Mouse (Mus musculus) cortical plate, adult 2 months (tissue): ENCODE measurements around the gene Izumo4.

Source experiments
- CTCF ChIP-seq: fragments of 200-500 bp; IDR thresholded peaks from 2 replicates; pipeline ENCODE4 v1.5.1; 2011; ENCODE audit warnings: mild to moderate bottlenecking, control low read depth, low read length; ENCODE audit not compliant: insufficient read depth; ENCODE audit errors: extremely low read depth
- POLR2A ChIP-seq: fragments of 200-500 bp; IDR thresholded peaks from 2 replicates; pipeline ENCODE4 v1.6.1; 2011; ENCODE audit warnings: mild to moderate bottlenecking, low read length, control low read depth; ENCODE audit not compliant: insufficient read depth; ENCODE audit errors: extremely low read depth

DNA sequence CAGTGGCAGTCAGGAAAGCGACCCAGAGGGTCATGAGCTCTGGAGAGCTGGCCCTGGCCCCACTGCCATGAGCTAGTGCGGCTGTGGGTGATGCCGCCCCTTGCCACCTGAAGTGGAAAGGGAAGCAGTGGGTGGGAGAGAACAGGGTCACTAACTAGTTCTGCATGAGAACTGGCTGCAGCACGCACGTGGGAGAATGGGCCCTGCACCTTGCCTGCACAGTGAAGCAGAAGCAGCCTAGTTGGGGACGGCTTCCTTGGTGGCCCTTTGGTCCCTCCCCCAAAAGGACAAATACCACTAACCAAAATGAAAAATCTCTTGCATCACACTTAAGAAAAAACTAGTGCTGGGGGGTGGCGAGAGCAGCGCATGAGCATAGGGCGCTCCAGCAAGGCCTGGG is 3.4 kb upstream of the Izumo4 start:
- TF ChIP-seq CTCF (no peak), POLR2A (no peak)
